Mouse (Mus musculus): Measurements from ENCODE around the gene Clasp1.

GRCm38 (mm10) chr1:118554961-118555360 is 166.1 kb downstream of the Clasp1 start:
- TF ChIP-seq EP300 (IDR thresholded peaks at IDR 0.05; ENCODE audit: low read depth in 1 of 2, low read length in 2 of 2), result no peak
- no peak for TF ChIP-seq ZMIZ1 (IDR thresholded peaks at IDR 0.05; ENCODE audit: low read depth, low read length)
- TF ChIP-seq POLR2AphosphoS5 (IDR thresholded peaks at IDR 0.05; ENCODE audit: borderline replicate concordance, low read depth, low read length), result no peak
- no peak for TF ChIP-seq ZKSCAN1 (IDR thresholded peaks at IDR 0.05; ENCODE audit: low read depth, low read length)
- no peak for TF ChIP-seq POLR2A (IDR thresholded peaks at IDR 0.05; ENCODE audit: control insufficient read depth in 1 of 2, insufficient read depth in 1 of 2, low read depth in 1 of 2, low read length in 2 of 2, poor library complexity in 1 of 2)
- no peak for TF ChIP-seq CHD1 (IDR thresholded peaks at IDR 0.05; ENCODE audit: low read depth, low read length)

Data from MEL (cell line).